Mouse (Mus musculus) G1E (cell line): ENCODE data around the gene Flt1.

ENCODE experiments used
- CTCF ChIP-seq: IDR thresholded peaks from 2 replicates; pipeline ENCODE4 v1.5.1; 2012; ENCODE audit warnings: low read depth, low read length, inconsistent platforms, mixed read lengths
- GATA1 ChIP-seq: IDR thresholded peaks from 2 replicates; pipeline ENCODE4 v1.6.1; 2012; ENCODE audit warnings: borderline replicate concordance, low read length, inconsistent platforms, mixed read lengths
- GATA2 ChIP-seq: IDR thresholded peaks from 2 replicates; pipeline ENCODE4 v1.6.1; 2012; ENCODE audit warnings: low read depth, low read length, inconsistent platforms, borderline replicate concordance
- POLR2AphosphoS5 ChIP-seq: IDR thresholded peaks from 2 replicates; pipeline ENCODE4 v1.6.1; 2012; ENCODE audit warnings: low read depth, low read length, inconsistent platforms; ENCODE audit not compliant: insufficient replicate concordance
- TAL1 ChIP-seq: conservative IDR thresholded peaks from 2 replicates; pipeline ENCODE4 v1.6.1; 2012; ENCODE audit warnings: low read depth, low read length, inconsistent platforms, mixed read lengths

GRCm38 (mm10) chr5:147651233-147651632, 74.6 kb downstream of the Flt1 start:
- TF ChIP-seq CTCF (no peak), POLR2AphosphoS5 (no peak), TAL1 (no peak), GATA1 (no peak), GATA2 (no peak)
